Mouse (Mus musculus) megakaryocyte, adult 5-6 weeks (primary cell): ENCODE measurements around the gene Robo4. TPM values are rescaled to one million over a fixed set of nuclear protein-coding genes. Genes with fewer than 3 reads are reported as not detected.

ENCODE experiments used
- ATAC-seq: 2 replicates; pipeline ENCODE4 v1.8.0; 2016; ENCODE audit warnings: mild to moderate bottlenecking, inconsistent platforms; ENCODE audit not compliant: poor library complexity, severe bottlenecking
- total RNA-seq, 2 experiments: library from RNA; stranded (forward) in 1 of 2; stranded (reverse) in 1 of 2; fragments of 153-499, 151-499 nt in 1 of 2; fragments of 221-1000, 200-1000 nt in 1 of 2; gene quantifications; 2 replicates each; pipeline versions ENCODE4 v1.2.3 to v1.2.4; 2015 to 2017

The Robo4 gene
- total RNA-seq, 2 experiments from 2014 or later = not detected

GRCm38 (mm10) chr9:37453328-37453727, 51.6 kb downstream of the Robo4 start:
- ATAC-seq = no peak

GRCm38 (mm10) chr9:37454011-37454492, 52.4 kb downstream of the Robo4 start:
- ATAC-seq = no peak

GRCm38 (mm10) chr9:37454991-37455390, 53.3 kb downstream of the Robo4 start:
- no peak for ATAC-seq

GRCm38 (mm10) chr9:37455868-37456267, 54.2 kb downstream of the Robo4 start:
- ATAC-seq = no peak

GRCm38 (mm10) chr9:37456481-37456910, 54.8 kb downstream of the Robo4 start:
- no peak for ATAC-seq

- ATAC-seq = no peak
Observed at GRCm38 (mm10) chr9:37457151-37457550, 55.5 kb downstream of the Robo4 start.

GRCm38 (mm10) chr9:37459665-37460042, 58.0 kb downstream of the Robo4 start:
- ATAC-seq = no peak

GRCm38 (mm10) chr9:37460043-37460960, 58.6 kb downstream of the Robo4 start:
- ATAC-seq = no peak

GRCm38 (mm10) chr9:37460961-37461340, 59.3 kb downstream of the Robo4 start:
- no peak for ATAC-seq

GRCm38 (mm10) chr9:37461571-37461970, 59.9 kb downstream of the Robo4 start:
- ATAC-seq = no peak

GRCm38 (mm10) chr9:37462764-37463163, 61.1 kb downstream of the Robo4 start:
- ATAC-seq = peak; percentile 70

Other genes starting within 250 kb of the Robo4 start
- gene Tmem218, start 193.7 kb upstream of the Robo4 start, total RNA-seq (2015) = 2.5 and 2.8 TPM in 2 replicates
- 0.98 and 1.3 TPM in 2 replicates for gene Tmem218, start 193.7 kb upstream of the Robo4 start, total RNA-seq (2017)
- gene Slc37a2, start 146.2 kb upstream of the Robo4 start, total RNA-seq (2015) = 2.0 and 2.1 TPM in 2 replicates
- gene Slc37a2, start 146.2 kb upstream of the Robo4 start, total RNA-seq (2017) = 3.1 and 3.8 TPM in 2 replicates
- 6.0 and 9.2 TPM in 2 replicates for gene Ccdc15, start 53.5 kb upstream of the Robo4 start, total RNA-seq (2015)
- 6.7 and 8.3 TPM in 2 replicates for gene Ccdc15, start 53.5 kb upstream of the Robo4 start, total RNA-seq (2017)
- gene Hepacam, start 34.5 kb upstream of the Robo4 start, total RNA-seq (2015) = not detected in 2 replicates
- gene Hepacam, start 34.5 kb upstream of the Robo4 start, total RNA-seq (2017) = not detected in 2 replicates
- not detected in 2 replicates for gene Robo3, start 31.3 kb downstream of the Robo4 start, total RNA-seq (2015)
- gene Robo3, start 31.3 kb downstream of the Robo4 start, total RNA-seq (2017) = 0.20 TPM in 1 of 2 replicates, not detected in the other
- 15.1 and 18.4 TPM in 2 replicates for gene Msantd2, start 87.4 kb downstream of the Robo4 start, total RNA-seq (2015)
- gene Msantd2, start 87.4 kb downstream of the Robo4 start, total RNA-seq (2017) = 24.4 and 26.4 TPM in 2 replicates
- 0.27 and 0.36 TPM in 2 replicates for gene Esam, start 126.2 kb downstream of the Robo4 start, total RNA-seq (2015)
- not detected in 2 replicates for gene Esam, start 126.2 kb downstream of the Robo4 start, total RNA-seq (2017)
- gene Vsig2, start 137.4 kb downstream of the Robo4 start, total RNA-seq (2015) = not detected in 2 replicates
- gene Vsig2, start 137.4 kb downstream of the Robo4 start, total RNA-seq (2017) = not detected in 2 replicates
- gene Nrgn, start 151.0 kb downstream of the Robo4 start, total RNA-seq (2015) = 0.25 and 1.4 TPM in 2 replicates
- gene Nrgn, start 151.0 kb downstream of the Robo4 start, total RNA-seq (2017) = not detected in 2 replicates
- gene Siae, start 153.8 kb downstream of the Robo4 start, total RNA-seq (2015) = 10.2 and 10.9 TPM in 2 replicates
- gene Siae, start 153.8 kb downstream of the Robo4 start, total RNA-seq (2017) = 9.1 and 9.8 TPM in 2 replicates
- 2.3 and 2.7 TPM in 2 replicates for gene Spa17, start 211.8 kb downstream of the Robo4 start, total RNA-seq (2015)
- gene Spa17, start 211.8 kb downstream of the Robo4 start, total RNA-seq (2017) = 3.6 TPM in 1 of 2 replicates, not detected in the other